Mouse (Mus musculus) forebrain, embryonic 14.5 days (tissue): ENCODE measurements at regions not wholly inside any gene's neighbourhood (a gene's known extent, or its start where the extent isn't known, plus 50 kb on each side); places are given as distances from the start of the nearest gene placed in this dataset.

Experiments used
- ATAC-seq: fragments of 200-750 bp; cut with Nextera tagmentation; 2 replicates; pipeline ENCODE4 v1.8.0; 2017; ENCODE audit warnings: mild to moderate bottlenecking, moderate library complexity
- DNase-seq: peaks from one replicate; pipeline ENCODE4 v3.0.0-alpha.2; 2015; ENCODE audit warnings: low spot score
- H3K27ac ChIP-seq: fragments of 300-500 bp; sonication (generic); 2 replicates; pipeline ENCODE4 v1.5.1; 2014; ENCODE audit warnings: low read depth, mild to moderate bottlenecking, control low read depth, low read length, moderate library complexity
- H3K27me3 ChIP-seq: fragments of 300-500 bp; sonication (generic); replicated peaks from 2 replicates; pipeline ENCODE4 v1.6.1; 2014; ENCODE audit warnings: low read length, control low read depth, mixed read lengths; ENCODE audit not compliant: control insufficient read depth, insufficient read depth
- H3K36me3 ChIP-seq: fragments of 300-500 bp; sonication (generic); 2 replicates; pipeline ENCODE4 v1.6.1; 2014; ENCODE audit warnings: low read length, control low read depth; ENCODE audit not compliant: control insufficient read depth, insufficient read depth
- H3K4me1 ChIP-seq: fragments of 300-500 bp; sonication (generic); 2 replicates; pipeline ENCODE4 v1.6.1; 2014; ENCODE audit warnings: antibody characterized with exemption, low read length, control low read depth; ENCODE audit not compliant: control insufficient read depth, insufficient read depth
- H3K4me2 ChIP-seq: fragments of 300-500 bp; sonication (generic); 2 replicates; pipeline ENCODE4 v1.6.1; 2014; ENCODE audit warnings: mild to moderate bottlenecking, control low read depth, low read length
- H3K4me3 ChIP-seq: fragments of 300-500 bp; sonication (generic); 2 replicates; pipeline ENCODE4 v1.5.1; 2014; ENCODE audit warnings: low read depth, low read length, control low read depth
- H3K9ac ChIP-seq: fragments of 300-500 bp; sonication (generic); 2 replicates; pipeline ENCODE4 v1.6.1; 2014; ENCODE audit warnings: mild to moderate bottlenecking, low read length, control low read depth, moderate library complexity
- H3K9me3 ChIP-seq: fragments of 300-500 bp; sonication (generic); replicated peaks from 2 replicates; pipeline ENCODE4 v1.6.1; 2016; ENCODE audit warnings: low read length, control low read depth, mixed read lengths; ENCODE audit not compliant: control insufficient read depth
- WGBS: fragments of 180-500 bp; shearing (Covaris S2); extraction: QIAGEN DNeasy Blood & Tissue Kit; methylation state at CpG from one replicate; pipeline ENCODE4 v1.1.7; 2014; 5-methylcytosine and 5-hydroxymethylcytosine counted together

- Histone ChIP-seq H3K27me3 (no peaks in the 10 kb centered on the region), H3K36me3 (no peaks in the 10 kb centered on the region), H3K27ac (no peak overlapping the region), H3K9ac (no peak overlapping the region), H3K4me3 (no peak overlapping the region), H3K9me3 (no peaks in the 10 kb centered on the region), H3K4me1 (no peaks in the 10 kb centered on the region), H3K4me2 (no peak overlapping the region)
- WGBS, result 82% methylated on average over 1 of the region's 1 CpGs
- no peak for ATAC-seq
- no peak for DNase-seq
Observed at GRCm38 (mm10) chr6:25321446-25321845, 365.3 kb upstream of the Tmem229a start.

GRCm38 (mm10) chr6:25320291-25320844 lies 364.3 kb upstream of the Tmem229a start:
- Histone ChIP-seq H3K27ac (no peak overlapping the region), H3K4me1 (no peaks in the 10 kb centered on the region), H3K4me3 (no peak overlapping the region), H3K4me2 (no peak overlapping the region), H3K9me3 (no peaks in the 10 kb centered on the region), H3K27me3 (no peaks in the 10 kb centered on the region), H3K9ac (no peak overlapping the region), H3K36me3 (no peaks in the 10 kb centered on the region)
- DNase-seq, result no peak
- no peak for ATAC-seq
- WGBS, result 93% methylated on average over 6 of the region's 6 CpGs

DNA sequence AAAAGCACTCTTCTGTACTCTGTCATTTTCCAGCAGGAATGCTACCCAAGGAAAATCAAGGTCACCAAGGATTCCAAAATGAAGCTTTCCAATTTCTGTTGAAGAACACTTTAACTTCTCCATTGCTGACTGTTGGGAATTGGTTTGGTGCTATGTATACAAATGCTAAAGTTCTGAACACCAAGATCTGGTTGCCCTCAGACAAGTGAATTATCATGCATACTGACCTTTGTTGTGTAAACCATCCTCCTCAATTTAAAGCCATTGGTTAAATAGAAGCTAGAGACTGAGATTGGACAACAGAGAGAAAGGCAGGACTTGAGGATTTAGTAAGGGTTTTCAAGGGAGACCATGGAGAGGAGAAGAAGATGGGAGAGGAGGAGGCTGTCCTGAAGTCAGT lies 351.4 kb upstream of the Tmem229a start:
- no peak overlapping the region for H3K27ac ChIP-seq
- no peaks in the 10 kb centered on the region for H3K27me3 ChIP-seq
- no peaks in the 10 kb centered on the region for H3K9me3 ChIP-seq
- H3K4me2 ChIP-seq, result no peak overlapping the region
- no peak overlapping the region for H3K4me3 ChIP-seq
- H3K9ac ChIP-seq, result no peak overlapping the region
- DNase-seq, result no peak
- H3K36me3 ChIP-seq, result no peaks in the 10 kb centered on the region
- ATAC-seq, result no peak
- no peaks in the 10 kb centered on the region for H3K4me1 ChIP-seq

GRCm38 (mm10) chr6:25304844-25305504 lies 348.9 kb upstream of the Tmem229a start:
- no peaks in the 10 kb centered on the region for H3K9me3 ChIP-seq
- no peaks in the 10 kb centered on the region for H3K4me1 ChIP-seq
- peak; percentile 69 for DNase-seq
- no peaks in the 10 kb centered on the region for H3K27me3 ChIP-seq
- H3K4me2 ChIP-seq, result no peak overlapping the region
- ATAC-seq, result peak; percentile 92
- 56% methylated on average over 4 of the region's 4 CpGs for WGBS
- H3K4me3 ChIP-seq, result no peak overlapping the region
- no peak overlapping the region for H3K9ac ChIP-seq
- no peak overlapping the region for H3K27ac ChIP-seq
- H3K36me3 ChIP-seq, result no peaks in the 10 kb centered on the region

DNA sequence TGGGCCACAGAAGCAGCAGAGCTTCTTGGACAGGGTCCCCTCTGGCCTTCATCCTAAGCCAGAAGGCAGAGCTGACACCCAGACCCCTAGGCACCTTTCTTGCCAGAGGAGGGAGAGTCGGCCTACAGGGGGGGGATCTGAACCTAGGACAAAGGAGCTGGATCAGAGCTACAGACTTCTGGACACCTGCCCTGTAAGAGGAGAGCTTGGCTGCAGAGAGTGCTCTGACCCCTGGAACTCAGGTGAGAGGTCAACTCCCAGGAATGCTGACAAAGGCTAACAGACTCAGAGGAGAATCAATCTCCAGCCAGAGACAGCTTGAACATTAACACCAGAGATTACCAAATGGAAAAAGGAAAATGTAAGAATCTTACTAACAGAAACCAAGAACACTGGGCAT lies 335.5 kb upstream of the Tmem229a start:
- WGBS, result 91% methylated on average over 1 of the region's 1 CpGs
- no peak overlapping the region for H3K27ac ChIP-seq

GRCm38 (mm10) chr6:25287591-25287990 lies 331.5 kb upstream of the Tmem229a start:
- Histone ChIP-seq H3K27me3 (no peaks in the 10 kb centered on the region), H3K4me1 (no peaks in the 10 kb centered on the region), H3K9ac (no peak overlapping the region), H3K4me3 (no peak overlapping the region), H3K27ac (no peak overlapping the region), H3K36me3 (no peaks in the 10 kb centered on the region), H3K9me3 (no peaks in the 10 kb centered on the region), H3K4me2 (no peak overlapping the region)
- 94% methylated on average over 4 of the region's 4 CpGs for WGBS
- DNase-seq (no peak), ATAC-seq (no peak)

More for the DNA sequence above, 335.5 kb upstream of the Tmem229a start:
- Histone ChIP-seq H3K9me3 (no peaks in the 10 kb centered on the region), H3K36me3 (no peaks in the 10 kb centered on the region), H3K9ac (no peak overlapping the region), H3K27me3 (no peaks in the 10 kb centered on the region), H3K4me3 (no peak overlapping the region), H3K4me1 (no peaks in the 10 kb centered on the region), H3K4me2 (no peak overlapping the region)
- DNase-seq, result no peak
- ATAC-seq, result no peak

GRCm38 (mm10) chr6:25286313-25286712 lies 330.2 kb upstream of the Tmem229a start:
- WGBS, result 81% methylated on average over 6 of the region's 6 CpGs
- DNase-seq, result peak; percentile 42
- Histone ChIP-seq H3K9ac (no peak overlapping the region), H3K27ac (no peak overlapping the region), H3K4me2 (no peak overlapping the region), H3K4me3 (no peak overlapping the region), H3K36me3 (no peaks in the 10 kb centered on the region), H3K9me3 (no peaks in the 10 kb centered on the region), H3K27me3 (no peaks in the 10 kb centered on the region), H3K4me1 (no peaks in the 10 kb centered on the region)
- ATAC-seq, result no peak; the same call in 1 of the 2 replicates

DNA sequence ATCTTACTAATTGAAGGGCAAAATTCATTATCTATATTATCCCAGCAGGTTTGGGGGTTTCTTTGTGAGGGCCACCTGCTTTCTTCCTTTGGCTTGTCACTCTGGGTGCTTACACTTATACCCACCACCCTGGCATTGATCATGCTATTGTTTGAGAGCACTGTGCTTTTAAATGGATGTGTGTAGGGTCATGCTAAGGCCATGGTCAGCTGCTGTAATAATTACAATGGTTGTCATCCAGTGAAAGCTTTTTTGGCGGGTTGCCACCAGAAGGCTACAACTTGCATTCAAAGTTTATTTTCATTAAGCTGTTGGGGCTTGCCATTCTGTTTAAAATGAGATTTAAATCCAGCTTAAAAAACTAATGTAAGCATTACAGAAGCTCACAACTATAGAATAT lies 322.4 kb upstream of the Tmem229a start:
- WGBS, result 3% methylated on average over 1 of the region's 1 CpGs
- DNase-seq, result peak; percentile 85
- no peaks in the 10 kb centered on the region for H3K27me3 ChIP-seq

DNA sequence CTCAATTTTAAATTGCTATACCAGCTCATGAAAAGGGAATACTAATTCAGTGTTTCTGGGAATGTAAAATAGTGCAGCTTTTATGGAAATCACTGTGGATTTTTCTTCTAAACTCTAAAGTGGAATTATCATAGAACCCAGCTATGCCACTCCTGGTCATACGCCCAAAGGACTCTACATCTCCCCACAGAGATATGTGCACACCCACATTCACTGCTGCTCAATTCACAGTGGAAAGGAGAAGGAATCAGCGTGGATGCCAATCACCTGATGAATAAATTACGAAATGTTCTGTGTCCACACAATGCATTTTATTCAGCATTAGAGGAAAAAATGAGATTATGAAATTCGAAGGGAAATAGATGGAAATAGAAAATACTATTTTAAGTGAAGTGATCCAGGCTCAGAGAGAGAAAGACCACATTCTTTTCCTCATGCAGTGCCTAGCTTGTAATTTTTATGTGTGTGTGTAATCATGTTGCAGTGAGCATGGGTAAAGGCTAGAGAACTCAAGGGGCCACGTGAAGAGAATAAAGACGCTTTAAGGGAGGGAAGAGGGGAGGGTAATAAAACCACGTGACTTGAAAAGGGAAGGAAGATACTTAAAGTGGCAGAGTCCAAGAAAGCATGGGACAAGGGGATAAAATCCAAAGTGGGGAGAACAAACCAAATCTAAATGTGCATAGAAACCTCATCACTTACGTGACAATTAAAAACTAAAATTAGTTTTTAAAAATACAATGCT lies 321.8 kb upstream of the Tmem229a start:
- no peak overlapping the region for H3K9ac ChIP-seq
- H3K4me3 ChIP-seq, result no peak overlapping the region
- H3K27me3 ChIP-seq, result no peaks in the 10 kb centered on the region
- ATAC-seq (peak; percentile 92), DNase-seq (peak; percentile 71)
- H3K4me2 ChIP-seq, result peak overlapping the region; percentile 7; the same call in 1 of the 2 replicates
- H3K9me3 ChIP-seq, result no peaks in the 10 kb centered on the region
- peak overlapping the region; percentile 9; the same call in 1 of the 2 replicates for H3K27ac ChIP-seq
- H3K36me3 ChIP-seq, result no peaks in the 10 kb centered on the region
- peaks cover 6% of the 10 kb centered on the region; the same call in 1 of the 2 replicates for H3K4me1 ChIP-seq
- WGBS, result 22% methylated on average over 8 of the region's 8 CpGs

More for the DNA sequence above, 322.4 kb upstream of the Tmem229a start:
- Histone ChIP-seq H3K4me2 (no peak overlapping the region), H3K36me3 (no peaks in the 10 kb centered on the region), H3K4me1 (peaks cover 6% of the 10 kb centered on the region; the same call in 1 of the 2 replicates), H3K9ac (no peak overlapping the region), H3K9me3 (no peaks in the 10 kb centered on the region), H3K4me3 (no peak overlapping the region), H3K27ac (no peak overlapping the region)
- ATAC-seq, result peak; percentile 95
